Mouse (Mus musculus): ENCODE data around the gene Barhl1.

- TF ChIP-seq EP300 (IDR thresholded peaks at IDR 0.05; ENCODE audit: low read depth) (no peak), CTCF (IDR thresholded peaks at IDR 0.05; ENCODE audit: low read depth) (no peak)
Measured at GRCm38 (mm10) chr2:28915104-28915738, 1.2 kb downstream of the Barhl1 start.
